Mouse (Mus musculus) stomach, adult 2 months (tissue): ENCODE data around the gene Dcst1. TPM values are rescaled to one million over a fixed set of nuclear protein-coding genes. Genes with fewer than 3 reads are reported as not detected.

Source experiments
- polyA plus RNA-seq: library from polyadenylated mRNA; depleted of rRNA; stranded (reverse); fragments of >200 nt; gene quantifications from 2 replicates; pipeline ENCODE4 v1.2.3, GENCODE M21; 2012; rRNA removed

Dcst1 gene
- 0.03 and 0.13 TPM in 2 replicates for polyA plus RNA-seq

DNA sequence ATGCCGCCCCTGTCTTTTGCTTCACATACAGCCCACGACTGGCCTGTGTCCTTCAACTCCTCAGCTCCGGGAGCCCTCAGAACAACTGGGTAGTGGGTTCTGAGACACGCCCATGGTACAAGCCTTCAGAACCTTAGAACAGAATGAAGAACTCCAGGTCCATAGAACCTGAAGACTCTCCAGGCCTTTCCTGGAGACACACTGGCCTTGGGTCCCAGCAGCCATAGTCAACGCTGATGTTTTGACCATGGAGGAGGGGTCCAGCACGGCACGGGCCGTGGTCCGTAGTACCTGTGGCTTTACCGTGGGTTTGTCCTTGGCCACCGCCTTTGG, at the start of gene Dcst1:
Gene Dcst1, minus strand, starts transcription at position 101 of the 333 bp plus-strand sequence.

GRCm38 (mm10) chr3:89411490-89412393, 46.7 kb upstream of the Dcst1 start, which contains the start of gene Flad1:
Flad1 (minus strand) TSS chr3:89411870.

GRCm38 (mm10) chr3:89402693-89403092, 37.6 kb upstream of the Dcst1 start, which contains the start of gene Lenep:
Lenep (minus strand) TSS chr3:89402793.

DNA sequence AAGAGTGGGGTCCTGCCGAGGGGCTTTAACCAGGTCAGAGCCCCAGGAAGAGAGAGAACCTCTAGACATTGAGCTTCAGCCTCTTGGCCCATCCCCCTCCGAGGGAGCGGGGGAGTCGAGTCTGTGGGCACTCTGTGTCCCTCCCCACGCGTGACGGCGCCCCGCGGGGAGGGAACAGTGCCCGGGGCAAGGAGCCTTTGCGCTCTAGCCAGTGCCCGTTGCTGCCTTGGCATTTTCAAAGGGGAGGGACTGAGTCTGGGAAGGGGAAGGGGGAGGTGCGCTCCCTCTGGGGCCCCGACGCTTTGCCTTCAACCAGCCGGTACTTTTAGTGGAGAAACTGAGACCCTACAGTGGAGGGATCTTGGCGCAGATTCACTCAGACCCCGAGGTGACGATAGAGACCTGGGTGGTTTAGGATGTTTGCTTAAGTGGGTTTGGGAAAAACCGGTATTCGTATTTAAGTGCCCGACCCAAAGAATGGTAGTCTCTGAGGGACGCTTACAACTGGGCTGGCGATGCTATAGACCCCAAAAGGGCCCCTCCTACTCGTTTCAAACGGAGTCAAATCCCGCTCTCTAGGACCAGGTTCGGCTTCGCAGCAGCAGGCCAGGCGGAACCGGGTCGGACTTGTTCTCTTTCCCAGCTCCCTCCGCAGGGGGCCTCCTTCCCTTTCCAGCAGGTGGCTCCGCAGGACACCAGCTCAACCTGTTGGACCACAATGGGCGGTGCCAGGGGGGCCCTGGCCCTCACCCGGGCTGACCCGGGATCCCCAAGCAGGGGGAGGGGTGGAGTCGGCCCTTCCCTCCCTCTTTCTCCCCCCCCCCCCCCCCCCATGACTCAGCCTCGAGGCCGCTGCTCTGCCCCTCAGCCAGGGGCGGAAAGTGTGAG, 29.2 kb upstream of the Dcst1 start, which contains the start of gene Zbtb7b:
Gene Zbtb7b, minus strand, starts transcription at position 771 of the 888 bp plus-strand sequence.

DNA sequence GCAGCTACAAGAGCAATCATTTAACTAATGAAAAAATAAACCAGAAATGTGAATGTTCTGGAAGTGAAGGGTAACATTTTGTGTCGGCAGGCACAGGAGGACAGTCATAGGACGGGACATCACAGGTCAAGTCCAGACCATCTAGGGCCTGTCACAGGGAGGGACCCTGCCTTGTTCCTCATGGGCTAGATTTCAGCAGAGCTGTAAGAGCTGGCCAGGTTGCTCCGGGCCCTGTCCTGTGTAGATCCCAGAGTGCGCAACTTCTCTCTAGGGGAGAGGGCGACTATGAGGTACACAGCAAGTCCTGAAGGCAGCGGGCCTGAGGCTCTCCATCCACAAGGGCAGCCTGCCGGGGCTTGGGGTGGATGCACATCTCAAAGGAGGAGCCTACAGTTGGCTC, 3.4 kb downstream of the Dcst1 start, which contains the start of gene Dcst2:
Gene Dcst2, plus strand, starts transcription at position 301 of the 400 bp plus-strand sequence.

DNA sequence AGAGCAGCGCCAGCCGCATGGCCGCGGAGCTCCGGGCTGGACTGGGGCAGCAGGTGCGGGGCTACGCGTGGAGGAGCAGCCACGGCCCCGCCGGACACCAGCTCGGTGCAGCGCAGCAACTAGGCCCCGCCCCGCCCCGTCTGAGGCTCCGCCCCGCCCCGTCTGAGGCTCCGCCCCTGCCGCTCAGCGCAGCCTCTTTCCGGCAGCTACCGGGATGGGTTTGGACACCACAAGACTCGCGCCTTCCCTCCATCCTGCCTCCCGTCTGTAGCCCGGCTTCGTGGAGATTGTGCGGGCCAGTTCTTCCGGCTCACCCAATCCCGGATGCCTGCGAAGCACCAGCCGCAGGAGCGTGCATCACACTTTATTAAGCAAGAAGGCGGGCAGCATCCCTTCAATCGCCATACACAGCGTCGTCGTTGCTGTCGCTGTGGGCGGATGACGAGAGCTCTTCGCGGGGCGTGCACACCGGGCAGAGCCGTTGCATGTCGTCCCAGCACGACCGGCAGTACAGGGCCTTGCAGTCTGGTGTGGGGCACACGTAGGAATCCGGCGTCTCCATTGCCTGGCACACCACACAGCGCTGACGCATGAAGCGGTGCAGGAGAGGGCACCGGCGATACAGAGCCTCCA, 15.1 kb downstream of the Dcst1 start, which contains the start of gene Adam15:
Gene Adam15, minus strand, starts transcription at position 128 of the 633 bp plus-strand sequence.

GRCm38 (mm10) chr3:89337721-89338578, 27.1 kb downstream of the Dcst1 start, which contains the start of gene Efna4:
Efna4 (minus strand) TSS chr3:89338028.

DNA sequence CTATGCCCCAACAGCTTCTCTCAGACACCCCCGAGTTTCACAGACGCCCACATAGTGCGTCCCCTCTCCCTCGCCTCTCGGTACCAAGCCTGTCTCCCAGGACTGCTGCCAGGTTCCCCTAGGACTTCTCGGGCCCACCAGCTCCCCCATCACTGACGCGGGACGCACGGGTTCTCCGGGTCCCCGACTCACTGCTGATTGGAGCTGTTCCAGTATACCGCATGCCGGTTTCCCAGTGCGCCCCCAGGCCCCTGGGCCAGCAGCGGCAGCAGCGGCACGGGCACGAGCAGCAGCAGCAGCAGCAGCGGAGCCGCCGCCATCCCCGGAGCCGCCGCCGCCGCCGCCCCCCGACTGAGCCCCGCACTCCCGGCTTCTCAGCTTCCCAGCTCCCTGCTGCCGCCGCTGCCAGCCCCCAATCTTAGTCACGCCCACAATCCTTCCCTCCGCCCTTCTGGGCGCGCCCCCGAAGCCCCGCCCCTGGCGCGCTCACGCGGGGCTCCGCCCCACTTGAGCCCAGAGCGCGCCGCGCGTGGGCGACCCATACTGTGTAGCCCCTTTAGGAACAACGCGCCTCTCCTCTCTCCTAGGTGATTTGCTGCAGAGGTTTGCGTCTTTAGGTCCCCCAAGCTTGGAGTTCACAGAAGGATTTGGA, 42.4 kb downstream of the Dcst1 start, which contains the start of gene Efna3:
Gene Efna3, minus strand, starts transcription at position 452 of the 652 bp plus-strand sequence.

Other genes with a start within 250 kb of the Dcst1 start
- 52.9 and 76.0 TPM in 2 replicates for gene Pklr, start 229.1 kb downstream of the Dcst1 start, polyA plus RNA-seq
- gene Hcn3, start 205.1 kb downstream of the Dcst1 start, polyA plus RNA-seq = 0.65 and 1.1 TPM in 2 replicates
- 13.4 and 18.5 TPM in 2 replicates for gene Clk2, start 200.5 kb downstream of the Dcst1 start, polyA plus RNA-seq
- 74.0 and 74.9 TPM in 2 replicates for gene Scamp3, start 187.8 kb downstream of the Dcst1 start, polyA plus RNA-seq
- gene Fam189b, start 182.1 kb downstream of the Dcst1 start, polyA plus RNA-seq = 20.3 and 21.6 TPM in 2 replicates
- gene Gba, start 162.3 kb downstream of the Dcst1 start, polyA plus RNA-seq = 45.8 and 47.7 TPM in 2 replicates
- gene Thbs3, start 150.1 kb downstream of the Dcst1 start, polyA plus RNA-seq = 27.5 and 28.7 TPM in 2 replicates
- 108 and 129 TPM in 2 replicates for gene Mtx1, start 138.2 kb downstream of the Dcst1 start, polyA plus RNA-seq
- 698 and 860 TPM in 2 replicates for gene Muc1, start 136.2 kb downstream of the Dcst1 start, polyA plus RNA-seq
- gene Krtcap2, start 119.3 kb downstream of the Dcst1 start, polyA plus RNA-seq = 227 and 292 TPM in 2 replicates
- 12.7 and 15.7 TPM in 2 replicates for gene Trim46, start 118.9 kb downstream of the Dcst1 start, polyA plus RNA-seq
- 275 and 451 TPM in 2 replicates for gene Dpm3, start 105.9 kb downstream of the Dcst1 start, polyA plus RNA-seq
- 140 and 155 TPM in 2 replicates for gene Slc50a1, start 94.7 kb downstream of the Dcst1 start, polyA plus RNA-seq
- 25.4 and 26.7 TPM in 2 replicates for gene Efna1, start 84.1 kb downstream of the Dcst1 start, polyA plus RNA-seq
- gene Efna3, start 42.3 kb downstream of the Dcst1 start, polyA plus RNA-seq = 22.2 and 41.9 TPM in 2 replicates
- gene Efna4, start 27.2 kb downstream of the Dcst1 start, polyA plus RNA-seq = 5.6 and 17.9 TPM in 2 replicates
- gene Adam15, start 15.3 kb downstream of the Dcst1 start, polyA plus RNA-seq = 105 and 117 TPM in 2 replicates
- 0.84 and 1.1 TPM in 2 replicates for gene Dcst2, start 3.3 kb downstream of the Dcst1 start, polyA plus RNA-seq
- 85.6 and 92.0 TPM in 2 replicates for gene Zbtb7b, start 29.5 kb upstream of the Dcst1 start, polyA plus RNA-seq
- gene Lenep, start 37.5 kb upstream of the Dcst1 start, polyA plus RNA-seq = 0.35 and 0.95 TPM in 2 replicates
- gene Flad1, start 46.6 kb upstream of the Dcst1 start, polyA plus RNA-seq = 12.9 and 14.3 TPM in 2 replicates
- gene Cks1b, start 53.1 kb upstream of the Dcst1 start, polyA plus RNA-seq = 4.7 and 4.9 TPM in 2 replicates
- 28.6 and 34.3 TPM in 2 replicates for gene Shc1, start 53.2 kb upstream of the Dcst1 start, polyA plus RNA-seq
- gene Pygo2, start 65.0 kb upstream of the Dcst1 start, polyA plus RNA-seq = 53.2 and 125 TPM in 2 replicates
- 37.4 and 38.3 TPM in 2 replicates for gene Pbxip1, start 71.5 kb upstream of the Dcst1 start, polyA plus RNA-seq
- gene Pmvk, start 89.3 kb upstream of the Dcst1 start, polyA plus RNA-seq = 7.5 and 10.9 TPM in 2 replicates
- gene Kcnn3, start 154.9 kb upstream of the Dcst1 start, polyA plus RNA-seq = 2.5 and 4.8 TPM in 2 replicates